Mouse (Mus musculus) common myeloid progenitor, adult 5-6 weeks (primary cell): Measurements from ENCODE around the gene Ppp1r18. TPM values are rescaled to one million over a fixed set of nuclear protein-coding genes. Genes with fewer than 3 reads are reported as not detected.

Experiments
- ATAC-seq: replicated peaks from 2 replicates; pipeline ENCODE4 v1.8.0; 2016; ENCODE audit warnings: low read depth, mild to moderate bottlenecking, moderate TSS enrichment, inconsistent platforms; ENCODE audit not compliant: poor library complexity, severe bottlenecking
- total RNA-seq: library from RNA; stranded (forward); fragments of 200-1000, 187-1606 nt; gene quantifications from 2 replicates; pipeline ENCODE4 v1.2.3, GENCODE M21; 2017

The Ppp1r18 gene
- total RNA-seq = 11.3 and 24.0 TPM in 2 replicates

- ATAC-seq = peak; percentile 3; the same call in 1 of the 2 replicates
These were observed at the start of gene Ppp1r18 for GRCm38 (mm10) chr17:35865481-35866280. Ppp1r18 (plus strand) TSS chr17:35865593.

- ATAC-seq = no peak
These were observed 49.6 kb upstream of the Ppp1r18 start for GRCm38 (mm10) chr17:35815836-35816235.

- ATAC-seq = no peak
These were observed 48.7 kb upstream of the Ppp1r18 start for GRCm38 (mm10) chr17:35816686-35817085.

- no peak for ATAC-seq
These were observed 48.2 kb upstream of the Ppp1r18 start for GRCm38 (mm10) chr17:35817226-35817625.

GRCm38 (mm10) chr17:35820111-35820510, 45.3 kb upstream of the Ppp1r18 start:
- ATAC-seq = no peak

GRCm38 (mm10) chr17:35821439-35822430, 43.7 kb upstream of the Ppp1r18 start, which contains the start of gene Ier3:
Ier3 (plus strand) TSS chr17:35821684.
- peak; percentile 51 for ATAC-seq

- no peak for ATAC-seq
These were observed 42.8 kb upstream of the Ppp1r18 start for GRCm38 (mm10) chr17:35822564-35822963.

- peak; percentile 68 for ATAC-seq
These were observed 42.1 kb upstream of the Ppp1r18 start, which contains the start of gene Flot1 for GRCm38 (mm10) chr17:35822964-35823937. Flot1 (plus strand) TSS chr17:35823230.

GRCm38 (mm10) chr17:35824402-35824801, 41.0 kb upstream of the Ppp1r18 start:
- ATAC-seq = no peak

- no peak for ATAC-seq
These were observed 40.1 kb upstream of the Ppp1r18 start for GRCm38 (mm10) chr17:35825109-35825850.

GRCm38 (mm10) chr17:35829737-35830136, 35.7 kb upstream of the Ppp1r18 start:
- peak; percentile 97 for ATAC-seq

- ATAC-seq = no peak
These were observed 32.8 kb upstream of the Ppp1r18 start for GRCm38 (mm10) chr17:35832400-35833238.

- ATAC-seq = no peak
These were observed 32.1 kb upstream of the Ppp1r18 start for GRCm38 (mm10) chr17:35833239-35833751.

GRCm38 (mm10) chr17:35833894-35834293, 31.5 kb upstream of the Ppp1r18 start:
- no peak for ATAC-seq

GRCm38 (mm10) chr17:35834696-35835422, 30.5 kb upstream of the Ppp1r18 start:
- ATAC-seq = no peak

- ATAC-seq = no peak
These were observed 29.8 kb upstream of the Ppp1r18 start for GRCm38 (mm10) chr17:35835424-35836140.
